Mouse (Mus musculus): ENCODE results near the gene Prkar1b. TPM values are rescaled to one million over a fixed set of nuclear protein-coding genes. Genes with fewer than 3 reads are reported as not detected.

The Prkar1b gene
- total RNA-seq, 1 experiment from 2014 or later = not detected

GRCm38 (mm10) chr5:139076450-139076849 is 73.4 kb downstream of the Prkar1b start:
- ATAC-seq (ENCODE audit: extremely low read depth, insufficient number of reproducible peaks, low FRiP score, poor library complexity, severe bottlenecking) = no peak

- no peak for ATAC-seq (ENCODE audit: extremely low read depth, insufficient number of reproducible peaks, low FRiP score, poor library complexity, severe bottlenecking)
These were observed 74.0 kb downstream of the Prkar1b start for GRCm38 (mm10) chr5:139075791-139076190.

GRCm38 (mm10) chr5:139075125-139075524 is 74.7 kb downstream of the Prkar1b start:
- ATAC-seq (ENCODE audit: extremely low read depth, insufficient number of reproducible peaks, low FRiP score, poor library complexity, severe bottlenecking) = peak; percentile 33; the same call in 1 of the 2 replicates

GRCm38 (mm10) chr5:139073977-139074376 is 75.8 kb downstream of the Prkar1b start:
- ATAC-seq (ENCODE audit: extremely low read depth, insufficient number of reproducible peaks, low FRiP score, poor library complexity, severe bottlenecking) = no peak

GRCm38 (mm10) chr5:139072866-139073265 is 76.9 kb downstream of the Prkar1b start:
- ATAC-seq (ENCODE audit: extremely low read depth, insufficient number of reproducible peaks, low FRiP score, poor library complexity, severe bottlenecking) = no peak

- ATAC-seq (ENCODE audit: extremely low read depth, insufficient number of reproducible peaks, low FRiP score, poor library complexity, severe bottlenecking) = no peak
These were observed 82.8 kb downstream of the Prkar1b start for GRCm38 (mm10) chr5:139066861-139067614.

- ATAC-seq (ENCODE audit: extremely low read depth, insufficient number of reproducible peaks, low FRiP score, poor library complexity, severe bottlenecking) = no peak
These were observed 85.2 kb downstream of the Prkar1b start for GRCm38 (mm10) chr5:139064611-139065010.

GRCm38 (mm10) chr5:139061680-139062079 is 88.1 kb downstream of the Prkar1b start:
- ATAC-seq (ENCODE audit: extremely low read depth, insufficient number of reproducible peaks, low FRiP score, poor library complexity, severe bottlenecking) = no peak

GRCm38 (mm10) chr5:139060460-139061051 is 89.2 kb downstream of the Prkar1b start:
- no peak for ATAC-seq (ENCODE audit: extremely low read depth, insufficient number of reproducible peaks, low FRiP score, poor library complexity, severe bottlenecking)

- no peak for ATAC-seq (ENCODE audit: extremely low read depth, insufficient number of reproducible peaks, low FRiP score, poor library complexity, severe bottlenecking)
These were observed 96.6 kb downstream of the Prkar1b start for GRCm38 (mm10) chr5:139053176-139053575.

GRCm38 (mm10) chr5:139051276-139051675 is 98.5 kb downstream of the Prkar1b start:
- ATAC-seq (ENCODE audit: extremely low read depth, insufficient number of reproducible peaks, low FRiP score, poor library complexity, severe bottlenecking) = no peak

- no peak for ATAC-seq (ENCODE audit: extremely low read depth, insufficient number of reproducible peaks, low FRiP score, poor library complexity, severe bottlenecking)
These were observed 100.4 kb downstream of the Prkar1b start for GRCm38 (mm10) chr5:139049367-139049766.

- ATAC-seq (ENCODE audit: extremely low read depth, insufficient number of reproducible peaks, low FRiP score, poor library complexity, severe bottlenecking) = no peak
These were observed 102.6 kb downstream of the Prkar1b start for GRCm38 (mm10) chr5:139047171-139047570.

GRCm38 (mm10) chr5:139046636-139047035 is 103.2 kb downstream of the Prkar1b start:
- ATAC-seq (ENCODE audit: extremely low read depth, insufficient number of reproducible peaks, low FRiP score, poor library complexity, severe bottlenecking) = no peak

- ATAC-seq (ENCODE audit: extremely low read depth, insufficient number of reproducible peaks, low FRiP score, poor library complexity, severe bottlenecking) = no peak
These were observed 106.3 kb downstream of the Prkar1b start for GRCm38 (mm10) chr5:139043546-139043945.

- ATAC-seq (ENCODE audit: extremely low read depth, insufficient number of reproducible peaks, low FRiP score, poor library complexity, severe bottlenecking) = no peak
These were observed 107.5 kb downstream of the Prkar1b start for GRCm38 (mm10) chr5:139042299-139042698.

- no peak for ATAC-seq (ENCODE audit: extremely low read depth, insufficient number of reproducible peaks, low FRiP score, poor library complexity, severe bottlenecking)
These were observed 114.6 kb downstream of the Prkar1b start for GRCm38 (mm10) chr5:139035171-139035570.

- ATAC-seq (ENCODE audit: extremely low read depth, insufficient number of reproducible peaks, low FRiP score, poor library complexity, severe bottlenecking) = no peak
These were observed 115.1 kb downstream of the Prkar1b start for GRCm38 (mm10) chr5:139034746-139035145.

GRCm38 (mm10) chr5:139033406-139034317 is 116.1 kb downstream of the Prkar1b start:
- no peak for ATAC-seq (ENCODE audit: extremely low read depth, insufficient number of reproducible peaks, low FRiP score, poor library complexity, severe bottlenecking)
